In genomic region chr2:93928866-93929265, GRCm38 (mm10) we compare ENCODE assay signal across 26 mouse cellular contexts. TPM values are rescaled to one million over a fixed set of nuclear protein-coding genes. Genes with fewer than 3 reads are reported as not detected.
DNase-seq lines count a peak whose midpoint lies in the region; TF ChIP-seq lines count a peak whose summit lies in the region.
"Had no signal": no experiment of that assay in that cellular context is flagged by ENCODE, and none has a peak within 500 bp of the region (broad histone marks: within the 10 kb centered on the region; RNA-seq: fewer than 3 reads in every experiment).

No protein-coding gene starts in this region.

- no peak for TF ChIP-seq CTCF in E14TG2a.4 (conservative IDR thresholded peaks at IDR 0.05; ENCODE audit: low read length)
- TF ChIP-seq CTCF in ES-Bruce4 (IDR thresholded peaks at IDR 0.05; ENCODE audit: low read depth, low read length), result no peak

- TF ChIP-seq POLR2A in ES-Bruce4 (IDR thresholded peaks at IDR 0.05; ENCODE audit: insufficient read depth, low read length), result no peak

- H3K4me1 ChIP-seq in E14TG2a.4 (replicated peaks; ENCODE audit: low read depth, low read length) (peaks cover 94% of the 10 kb centered on the region), ES-Bruce4 (ENCODE audit: control insufficient read depth, insufficient read depth, low read length) (peaks cover 7% of the 10 kb centered on the region)
- H3K4me1 ChIP-seq: forebrain, embryonic 15.5 days; hindbrain, embryonic 12.5 days; hindbrain, embryonic 15.5 days had no signal

- H3K36me3 ChIP-seq in E14TG2a.4 (ENCODE audit: insufficient read depth, low read length), result no peaks in the 10 kb centered on the region
- no peaks in the 10 kb centered on the region for H3K36me3 ChIP-seq in ES-Bruce4 (ENCODE audit: control insufficient read depth, insufficient read depth, low read length, poor library complexity, severe bottlenecking)
- H3K36me3 ChIP-seq: forebrain, embryonic 15.5 days; heart, embryonic 10.5 days; heart, embryonic 13.5 days; hindbrain, embryonic 12.5 days; hindbrain, embryonic 15.5 days had no signal

- H3K9me3 ChIP-seq in E14TG2a.4 (ENCODE audit: low read length) (no peaks in the 10 kb centered on the region), ES-Bruce4 (replicated peaks; ENCODE audit: control insufficient read depth, insufficient read depth, low read length, poor library complexity, severe bottlenecking) (no peaks in the 10 kb centered on the region)
- H3K9me3 ChIP-seq: forebrain, embryonic 15.5 days; heart, embryonic 10.5 days; heart, embryonic 13.5 days; hindbrain, embryonic 12.5 days; hindbrain, embryonic 15.5 days had no signal

- peak overlapping the region; percentile 58 for H3K4me3 ChIP-seq in E14TG2a.4 (replicated peaks; ENCODE audit: low read length)
- no peak overlapping the region for H3K4me3 ChIP-seq in ES-Bruce4 (ENCODE audit: low read depth, low read length)
- H3K4me3 ChIP-seq: forebrain, embryonic 15.5 days; heart, embryonic 10.5 days; heart, embryonic 13.5 days; hindbrain, embryonic 12.5 days; hindbrain, embryonic 15.5 days had no signal

- H3K9ac ChIP-seq in ES-Bruce4 (ENCODE audit: low read depth, poor library complexity, severe bottlenecking), result no peak overlapping the region
- H3K9ac ChIP-seq: forebrain, embryonic 15.5 days; heart, embryonic 13.5 days; hindbrain, embryonic 12.5 days; hindbrain, embryonic 15.5 days had no signal

- peak overlapping the region; percentile 84; the same call in 1 of the 2 replicates for H3K27ac ChIP-seq in ES-Bruce4 (ENCODE audit: insufficient read depth, low read length)
- H3K27ac ChIP-seq: forebrain, embryonic 15.5 days; heart, embryonic 10.5 days; heart, embryonic 13.5 days; hindbrain, embryonic 12.5 days; hindbrain, embryonic 15.5 days had no signal

- H3K27me3 ChIP-seq in E14TG2a.4 (ENCODE audit: insufficient read depth, low read length), result no peaks in the 10 kb centered on the region
- no peaks in the 10 kb centered on the region; the same call in 1 of the 2 replicates for H3K27me3 ChIP-seq in ES-Bruce4 (ENCODE audit: control insufficient read depth, insufficient read depth, low read length, poor library complexity, severe bottlenecking)
- H3K27me3 ChIP-seq: forebrain, embryonic 15.5 days; hindbrain, embryonic 12.5 days; hindbrain, embryonic 15.5 days had no signal

- DNase-seq in adrenal gland, postnatal 14 days, result peak; percentile 42
- no peak for DNase-seq in adrenal gland, postnatal 4 days (ENCODE audit: low spot score in 2 of 2)
- DNase-seq in R1 (ENCODE audit: low read depth, low spot score), result peak; percentile 26
- no peak for DNase-seq in kidney, adult 11 months
- DNase-seq: adrenal gland, postnatal 25 days; cerebellum, adult 18-20 months; cerebellum, adult 9-10 months; cerebellum, postnatal 14 days; gastrocnemius, postnatal 25 days; kidney, adult 8-10 months had no signal

- peak; percentile 23; the same call in 1 of the 2 replicates for TF ChIP-seq EP300 in ES-Bruce4 (IDR thresholded peaks at IDR 0.05; ENCODE audit: insufficient read depth, low read depth, low read length)

RNA-seq across cellular contexts. Expression of gene Gm13889, which starts 28.1 kb away (rescaled TPM):
- total RNA-seq in adrenal gland, postnatal 14 days (2021), result 29.6 and 43.3 TPM in 2 replicates
- 10 to 100 TPM; 26.7 to 28.4 TPM for total RNA-seq in adrenal gland, postnatal 4 days (2021)
- polyA plus RNA-seq in ES-Bruce4 (2011; ENCODE audit: insufficient read depth, insufficient read length, low read depth, missing spikeins), result 0.49 TPM in 1 of 2 replicates, not detected in the other
- total RNA-seq: hematopoietic stem cell, adult 5-6 weeks had no signal
- polyA plus RNA-seq: CD4-positive, CD25-positive, alpha-beta regulatory T cell, adult 4 months had no signal

RNA-seq across cellular contexts. Expression of gene Accsl, which starts 59.9 kb away (rescaled TPM):
- total RNA-seq in adrenal gland, postnatal 14 days (2021), result 1.2 TPM in 2 replicates
- total RNA-seq in adrenal gland, postnatal 4 days (2021), result under 1 TPM; 0.22 to 0.99 TPM
- polyA plus RNA-seq in ES-Bruce4 (2011; ENCODE audit: insufficient read depth, insufficient read length, low read depth, missing spikeins), result 1.3 TPM in 1 of 2 replicates, not detected in the other
- total RNA-seq: gastrocnemius, adult 8-10 months; gastrocnemius, postnatal 25 days; heart, adult 18-20 months; heart, postnatal 25 days; hematopoietic stem cell, adult 5-6 weeks had no signal
- polyA plus RNA-seq: CD4-positive, CD25-positive, alpha-beta regulatory T cell, adult 4 months; embryonic facial prominence, embryonic 11.5 days; heart, embryonic 10.5 days; heart, embryonic 13.5 days; heart, embryonic 16.5 days; intestine, embryonic 14.5 days; intestine, postnatal 0 days had no signal

Comparison
In these comparisons a context has a peak if more than half of its experiments do, and no peak if none do; other contexts are left out.
1. DNase-seq: peak in adrenal gland, postnatal 14 days (single experiment) and R1 (single experiment); none in adrenal gland, postnatal 4 days (0 of 2) and kidney, adult 11 months (single experiment).